Mouse (Mus musculus) ES-Bruce4 (cell line): ENCODE data around the gene Lrig3.

Experiments
- CTCF ChIP-seq: IDR thresholded peaks from one replicate; pipeline ENCODE4 v1.8.1; 2011; ENCODE audit warnings: low read depth, low read length
- EP300 ChIP-seq: IDR thresholded peaks from 2 replicates; pipeline ENCODE4 v1.6.1; 2011; ENCODE audit warnings: low read depth, low read length; ENCODE audit not compliant: insufficient read depth
- POLR2A ChIP-seq: IDR thresholded peaks from one replicate; pipeline ENCODE4 v1.8.1; 2011; ENCODE audit warnings: low read length; ENCODE audit not compliant: insufficient read depth

GRCm38 (mm10) chr10:125990394-125990793 is 24.4 kb downstream of the Lrig3 start:
- TF ChIP-seq CTCF (no peak), EP300 (no peak), POLR2A (no peak)
